Mouse (Mus musculus): ENCODE data around the gene Prm2. TPM values are rescaled to one million over a fixed set of nuclear protein-coding genes. Genes with fewer than 3 reads are reported as not detected.

Prm2 gene
- polyA plus RNA-seq, 1 experiment from 2014 or later = not detected

DNA sequence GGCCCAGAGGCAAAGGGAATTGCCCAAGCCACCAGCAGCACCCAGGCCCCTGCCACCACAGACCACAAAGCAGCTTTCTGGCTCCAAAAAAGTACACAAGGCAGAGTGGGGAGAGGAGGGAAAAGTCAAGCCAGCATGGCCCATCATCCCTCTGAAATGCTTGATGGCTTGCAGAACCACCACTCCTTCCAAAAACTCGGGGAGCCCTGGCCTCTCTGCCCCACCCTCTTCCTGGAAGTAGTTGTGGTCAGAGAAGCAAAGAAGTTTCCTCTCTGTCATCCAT lies 12.8 kb downstream of the Prm2 start:
- H3K4me2 ChIP-seq (ENCODE audit: low read length) = peak overlapping the region; percentile 99
- ATAC-seq = no peak
- 55% methylated on average over 1 of the region's 1 CpGs for WGBS

DNA sequence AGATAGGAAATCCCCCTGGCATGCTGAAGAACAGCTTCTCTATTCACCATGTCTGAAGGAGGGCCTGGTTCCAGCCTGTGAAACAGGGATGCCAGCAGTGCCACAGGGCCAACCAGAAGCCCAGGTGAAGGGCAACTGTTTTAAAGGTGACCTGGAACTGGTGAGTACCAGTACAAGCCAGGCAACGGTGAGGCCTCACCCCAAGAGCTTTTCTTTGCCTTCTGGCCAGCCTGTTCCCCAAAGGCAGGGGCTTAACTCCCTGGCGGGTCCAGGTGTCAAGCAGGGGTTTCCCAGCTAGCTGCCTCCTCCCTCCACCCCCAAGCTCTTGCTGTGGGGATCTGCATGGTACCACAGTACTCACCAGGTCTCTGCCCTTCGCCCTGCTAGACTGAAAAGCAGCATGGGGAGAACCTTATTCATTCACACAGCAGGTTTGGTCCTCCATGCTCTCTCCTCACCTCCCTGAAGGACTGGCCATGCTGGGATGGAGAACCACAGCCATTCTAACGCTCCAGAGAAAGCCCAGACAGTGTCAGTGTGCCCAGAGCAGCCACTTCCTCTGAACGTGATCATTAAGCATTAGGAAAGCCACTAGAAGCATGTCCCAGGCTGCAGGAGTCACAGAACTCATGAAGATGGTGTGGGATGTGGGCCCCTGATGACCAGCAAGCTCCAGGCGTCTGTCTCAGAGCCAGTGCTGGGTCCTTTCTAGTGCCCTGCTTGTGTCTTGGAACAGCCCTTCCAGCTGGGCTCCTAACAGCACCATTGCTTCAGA lies 13.4 kb downstream of the Prm2 start:
- no peaks in the 10 kb centered on the region for H3K9me3 ChIP-seq (ENCODE audit: control insufficient read depth, low read length)
- H3K4me3 ChIP-seq (ENCODE audit: low read length) = no peak overlapping the region; the same call in 1 of the 2 replicates
- WGBS = 47% methylated on average over 6 of the region's 6 CpGs
- no peak for ATAC-seq
- no peak overlapping the region for H3K27ac ChIP-seq (ENCODE audit: low read depth, low read length)
- H3K9ac ChIP-seq (ENCODE audit: low read depth, low read length) = peak overlapping the region; percentile 25; the same call in 1 of the 2 replicates
- H3K4me2 ChIP-seq (ENCODE audit: low read length) = peak overlapping the region; percentile 99
- H3K27me3 ChIP-seq (replicated peaks; ENCODE audit: control insufficient read depth, insufficient read depth, low read length) = no peaks in the 10 kb centered on the region
- no peaks in the 10 kb centered on the region for H3K36me3 ChIP-seq (ENCODE audit: control insufficient read depth, insufficient read depth, low read length)
- peaks cover 12% of the 10 kb centered on the region for H3K4me1 ChIP-seq (ENCODE audit: control insufficient read depth, insufficient read depth, low read depth, low read length)

More for the DNA sequence above, 12.8 kb downstream of the Prm2 start:
- Histone ChIP-seq H3K36me3 (ENCODE audit: control insufficient read depth, insufficient read depth, low read length) (no peaks in the 10 kb centered on the region), H3K27me3 (replicated peaks; ENCODE audit: control insufficient read depth, insufficient read depth, low read length) (no peaks in the 10 kb centered on the region), H3K4me1 (ENCODE audit: control insufficient read depth, insufficient read depth, low read depth, low read length) (peaks cover 12% of the 10 kb centered on the region), H3K9ac (ENCODE audit: low read depth, low read length) (peak overlapping the region; percentile 25; the same call in 1 of the 2 replicates), H3K27ac (ENCODE audit: low read depth, low read length) (no peak overlapping the region), H3K9me3 (ENCODE audit: control insufficient read depth, low read length) (no peaks in the 10 kb centered on the region), H3K4me3 (ENCODE audit: low read length) (no peak overlapping the region)

- Histone ChIP-seq H3K4me1 (ENCODE audit: control insufficient read depth, insufficient read depth, low read depth, low read length) (peaks cover 12% of the 10 kb centered on the region), H3K9me3 (ENCODE audit: control insufficient read depth, low read length) (no peaks in the 10 kb centered on the region), H3K4me3 (ENCODE audit: low read length) (no peak overlapping the region), H3K9ac (ENCODE audit: low read depth, low read length) (no peak overlapping the region), H3K36me3 (ENCODE audit: control insufficient read depth, insufficient read depth, low read length) (no peaks in the 10 kb centered on the region), H3K4me2 (ENCODE audit: low read length) (no peak overlapping the region; the same call in 1 of the 2 replicates), H3K27ac (ENCODE audit: low read depth, low read length) (no peak overlapping the region), H3K27me3 (replicated peaks; ENCODE audit: control insufficient read depth, insufficient read depth, low read length) (no peaks in the 10 kb centered on the region)
- WGBS = 45% methylated on average over 9 of the region's 9 CpGs
- no peak for ATAC-seq
Observed at GRCm38 (mm10) chr16:10781862-10782371, 14.0 kb downstream of the Prm2 start.

DNA sequence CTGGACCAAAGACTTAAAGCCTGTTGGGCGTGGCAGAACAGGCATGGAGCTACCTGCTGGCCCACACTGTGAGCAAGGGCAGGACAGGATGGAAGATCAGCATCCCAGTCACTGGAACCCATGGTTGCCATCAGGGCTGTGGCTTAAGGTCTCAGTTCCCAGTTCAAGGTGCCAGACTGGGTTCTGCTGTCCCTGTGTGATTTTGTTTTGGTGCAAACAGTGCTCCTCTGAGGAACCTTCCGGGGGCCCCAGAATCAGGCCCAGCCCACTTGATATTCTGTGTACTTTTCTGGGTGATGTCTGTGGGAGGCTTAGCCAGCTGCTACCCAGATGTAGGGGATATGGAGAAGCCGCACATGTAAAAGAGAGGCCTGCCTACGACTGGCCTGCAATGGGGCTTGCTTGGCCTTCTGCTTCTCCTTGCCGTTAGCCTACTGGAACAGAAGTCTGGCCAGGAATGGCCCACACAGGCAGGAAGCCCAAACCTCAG lies 15.3 kb downstream of the Prm2 start:
- no peak overlapping the region for H3K9ac ChIP-seq (ENCODE audit: low read depth, low read length)
- WGBS = 88% methylated on average over 5 of the region's 5 CpGs
- H3K4me3 ChIP-seq (ENCODE audit: low read length) = no peak overlapping the region
- H3K27me3 ChIP-seq (replicated peaks; ENCODE audit: control insufficient read depth, insufficient read depth, low read length) = no peaks in the 10 kb centered on the region
- H3K9me3 ChIP-seq (ENCODE audit: control insufficient read depth, low read length) = no peaks in the 10 kb centered on the region
- H3K36me3 ChIP-seq (ENCODE audit: control insufficient read depth, insufficient read depth, low read length) = no peaks in the 10 kb centered on the region
- no peak overlapping the region for H3K27ac ChIP-seq (ENCODE audit: low read depth, low read length)
- peaks cover 7% of the 10 kb centered on the region for H3K4me1 ChIP-seq (ENCODE audit: control insufficient read depth, insufficient read depth, low read depth, low read length)
- H3K4me2 ChIP-seq (ENCODE audit: low read length) = no peak overlapping the region
- ATAC-seq = no peak

GRCm38 (mm10) chr16:10777579-10778160 lies 18.3 kb downstream of the Prm2 start:
- Histone ChIP-seq H3K9ac (ENCODE audit: low read depth, low read length) (no peak overlapping the region), H3K4me3 (ENCODE audit: low read length) (no peak overlapping the region), H3K27me3 (replicated peaks; ENCODE audit: control insufficient read depth, insufficient read depth, low read length) (no peaks in the 10 kb centered on the region), H3K4me2 (ENCODE audit: low read length) (no peak overlapping the region), H3K9me3 (ENCODE audit: control insufficient read depth, low read length) (no peaks in the 10 kb centered on the region), H3K4me1 (ENCODE audit: control insufficient read depth, insufficient read depth, low read depth, low read length) (peaks cover 4% of the 10 kb centered on the region), H3K27ac (ENCODE audit: low read depth, low read length) (no peak overlapping the region), H3K36me3 (ENCODE audit: control insufficient read depth, insufficient read depth, low read length) (no peaks in the 10 kb centered on the region)
- 0 out of 2 replicates have a peak, but pooled peaks have one; percentile 13 for ATAC-seq
- 67% methylated on average over 5 of the region's 5 CpGs for WGBS

DNA sequence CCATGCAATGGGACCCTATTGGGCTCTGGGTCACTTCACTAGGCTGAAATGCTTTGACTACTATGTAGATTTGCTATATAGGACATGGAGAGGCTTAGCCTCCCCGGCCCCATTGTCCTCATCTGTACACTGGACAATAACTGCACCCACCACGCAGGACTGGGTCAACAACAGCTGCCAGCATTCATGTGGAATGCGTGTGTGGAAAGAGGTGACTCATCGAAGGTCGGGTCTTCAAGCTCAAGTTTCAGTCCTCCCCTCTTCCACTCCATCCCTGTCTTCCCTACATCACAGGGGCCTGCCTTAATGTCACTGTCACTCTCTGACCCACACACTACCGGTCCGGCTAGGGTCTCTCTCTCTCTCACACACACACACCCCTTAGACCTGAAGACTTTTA lies 19.6 kb downstream of the Prm2 start:
- ATAC-seq = no peak
- no peak overlapping the region for H3K4me2 ChIP-seq (ENCODE audit: low read length)
- H3K4me3 ChIP-seq (ENCODE audit: low read length) = no peak overlapping the region
- H3K4me1 ChIP-seq (ENCODE audit: control insufficient read depth, insufficient read depth, low read depth, low read length) = no peaks in the 10 kb centered on the region
- no peaks in the 10 kb centered on the region for H3K27me3 ChIP-seq (replicated peaks; ENCODE audit: control insufficient read depth, insufficient read depth, low read length)
- no peaks in the 10 kb centered on the region for H3K36me3 ChIP-seq (ENCODE audit: control insufficient read depth, insufficient read depth, low read length)
- WGBS = 77% methylated on average over 7 of the region's 7 CpGs
- no peaks in the 10 kb centered on the region for H3K9me3 ChIP-seq (ENCODE audit: control insufficient read depth, low read length)
- H3K27ac ChIP-seq (ENCODE audit: low read depth, low read length) = no peak overlapping the region
- no peak overlapping the region for H3K9ac ChIP-seq (ENCODE audit: low read depth, low read length)

- no peak for ATAC-seq
- Histone ChIP-seq H3K27ac (ENCODE audit: low read depth, low read length) (no peak overlapping the region), H3K4me2 (ENCODE audit: low read length) (no peak overlapping the region), H3K9ac (ENCODE audit: low read depth, low read length) (no peak overlapping the region), H3K4me3 (ENCODE audit: low read length) (no peak overlapping the region), H3K27me3 (replicated peaks; ENCODE audit: control insufficient read depth, insufficient read depth, low read length) (no peaks in the 10 kb centered on the region), H3K9me3 (ENCODE audit: control insufficient read depth, low read length) (no peaks in the 10 kb centered on the region), H3K4me1 (ENCODE audit: control insufficient read depth, insufficient read depth, low read depth, low read length) (no peaks in the 10 kb centered on the region), H3K36me3 (ENCODE audit: control insufficient read depth, insufficient read depth, low read length) (no peaks in the 10 kb centered on the region)
- 70% methylated on average over 4 of the region's 4 CpGs for WGBS
Observed at GRCm38 (mm10) chr16:10774726-10775125, 21.2 kb downstream of the Prm2 start.

GRCm38 (mm10) chr16:10773543-10773942 lies 22.4 kb downstream of the Prm2 start:
- Histone ChIP-seq H3K4me2 (ENCODE audit: low read length) (no peak overlapping the region), H3K27ac (ENCODE audit: low read depth, low read length) (no peak overlapping the region), H3K27me3 (replicated peaks; ENCODE audit: control insufficient read depth, insufficient read depth, low read length) (no peaks in the 10 kb centered on the region), H3K4me1 (ENCODE audit: control insufficient read depth, insufficient read depth, low read depth, low read length) (no peaks in the 10 kb centered on the region), H3K4me3 (ENCODE audit: low read length) (no peak overlapping the region), H3K36me3 (ENCODE audit: control insufficient read depth, insufficient read depth, low read length) (no peaks in the 10 kb centered on the region), H3K9ac (ENCODE audit: low read depth, low read length) (no peak overlapping the region), H3K9me3 (ENCODE audit: control insufficient read depth, low read length) (no peaks in the 10 kb centered on the region)
- 81% methylated on average over 8 of the region's 8 CpGs for WGBS
- ATAC-seq = no peak

- Histone ChIP-seq H3K36me3 (ENCODE audit: control insufficient read depth, insufficient read depth, low read length) (no peaks in the 10 kb centered on the region), H3K4me1 (ENCODE audit: control insufficient read depth, insufficient read depth, low read depth, low read length) (no peaks in the 10 kb centered on the region), H3K4me2 (ENCODE audit: low read length) (no peak overlapping the region), H3K27ac (ENCODE audit: low read depth, low read length) (no peak overlapping the region), H3K9me3 (ENCODE audit: control insufficient read depth, low read length) (no peaks in the 10 kb centered on the region), H3K9ac (ENCODE audit: low read depth, low read length) (no peak overlapping the region), H3K27me3 (replicated peaks; ENCODE audit: control insufficient read depth, insufficient read depth, low read length) (no peaks in the 10 kb centered on the region), H3K4me3 (ENCODE audit: low read length) (no peak overlapping the region)
- no peak for ATAC-seq
- 62% methylated on average over 19 of the region's 19 CpGs for WGBS
Observed at GRCm38 (mm10) chr16:10771769-10772510, 24.0 kb downstream of the Prm2 start.
